Mouse (Mus musculus) midbrain, embryonic 15.5 days (tissue): ENCODE results near the gene Mettl22. TPM values are rescaled to one million over a fixed set of nuclear protein-coding genes. Genes with fewer than 3 reads are reported as not detected.

Experiments used
- ATAC-seq: fragments of 200-750 bp; cut with Nextera tagmentation; replicated peaks from 2 replicates; pipeline ENCODE4 v1.8.0; 2017; ENCODE audit warnings: moderate TSS enrichment
- H3K27ac ChIP-seq: fragments of 300-500 bp; sonication (generic); 2 replicates; pipeline ENCODE4 v1.5.1; 2015; ENCODE audit warnings: mild to moderate bottlenecking, inconsistent platforms
- H3K27me3 ChIP-seq: fragments of 300-500 bp; sonication (generic); replicated peaks from 2 replicates; pipeline ENCODE4 v1.6.1; 2015; ENCODE audit warnings: inconsistent platforms
- H3K36me3 ChIP-seq: fragments of 300-500 bp; sonication (generic); replicated peaks from 2 replicates; pipeline ENCODE4 v1.6.1; 2015; ENCODE audit warnings: inconsistent platforms
- H3K4me1 ChIP-seq: fragments of 300-500 bp; sonication (generic); 2 replicates; pipeline ENCODE4 v1.6.1; 2015; ENCODE audit warnings: inconsistent platforms
- H3K4me2 ChIP-seq: fragments of 300-500 bp; sonication (generic); 2 replicates; pipeline ENCODE4 v1.6.1; 2015; ENCODE audit warnings: inconsistent platforms, mild to moderate bottlenecking, moderate library complexity
- H3K4me3 ChIP-seq: fragments of 300-500 bp; sonication (generic); 2 replicates; pipeline ENCODE4 v1.5.1; 2015; ENCODE audit warnings: mild to moderate bottlenecking, inconsistent platforms
- H3K9ac ChIP-seq: fragments of 300-500 bp; sonication (generic); 2 replicates; pipeline ENCODE4 v1.6.1; 2015; ENCODE audit warnings: mild to moderate bottlenecking, inconsistent platforms
- H3K9me3 ChIP-seq: fragments of 300-500 bp; sonication (generic); 2 replicates; pipeline ENCODE4 v1.6.1; 2016; ENCODE audit warnings: inconsistent platforms
- WGBS: fragments of 180-500 bp; shearing (Covaris S2); methylation state at CpG from one replicate; pipeline ENCODE4 v1.1.7; 2015; ENCODE audit warnings: mixed read lengths; 5-methylcytosine and 5-hydroxymethylcytosine counted together
- polyA plus RNA-seq: library from polyadenylated mRNA; unstranded; fragments of >200 nt; fragmentation: Nextera tagmentation; extraction: Ambion mirVana; gene quantifications from 2 replicates; pipeline ENCODE4 v1.2.1, GENCODE M21; 2015

Mettl22 gene
- polyA plus RNA-seq, 1 experiment from 2014 or later = 57.2 TPM

- no peak overlapping the region for H3K4me3 ChIP-seq
- 93% methylated on average over 4 of the region's 4 CpGs for WGBS
- no peaks in the 10 kb centered on the region for H3K27me3 ChIP-seq
- H3K9me3 ChIP-seq = no peaks in the 10 kb centered on the region
- H3K9ac ChIP-seq = no peak overlapping the region
- H3K4me2 ChIP-seq = no peak overlapping the region
- no peaks in the 10 kb centered on the region for H3K36me3 ChIP-seq
- ATAC-seq = no peak
- H3K4me1 ChIP-seq = peaks cover 11% of the 10 kb centered on the region
- H3K27ac ChIP-seq = no peak overlapping the region
Measured at GRCm38 (mm10) chr16:8458391-8458790, 12.2 kb upstream of the Mettl22 start.

- no peak overlapping the region for H3K4me2 ChIP-seq
- no peak for ATAC-seq
- H3K9me3 ChIP-seq = no peaks in the 10 kb centered on the region
- no peaks in the 10 kb centered on the region for H3K36me3 ChIP-seq
- H3K27me3 ChIP-seq = no peaks in the 10 kb centered on the region
- 39% methylated on average over 6 of the region's 6 CpGs for WGBS
- H3K4me1 ChIP-seq = peaks cover 11% of the 10 kb centered on the region
- no peak overlapping the region for H3K9ac ChIP-seq
- no peak overlapping the region for H3K4me3 ChIP-seq
- no peak overlapping the region for H3K27ac ChIP-seq
Measured at GRCm38 (mm10) chr16:8459098-8459497, 11.5 kb upstream of the Mettl22 start.

- no peaks in the 10 kb centered on the region for H3K9me3 ChIP-seq
- H3K4me3 ChIP-seq = peak overlapping the region; percentile 89
- H3K9ac ChIP-seq = 0 out of 2 replicates have a peak overlapping the region, but pooled peaks have one; percentile 82
- ATAC-seq = peak; percentile 78
- 74% methylated on average over 2 of the region's 2 CpGs for WGBS
- no peak overlapping the region for H3K27ac ChIP-seq
- peaks cover 14% of the 10 kb centered on the region for H3K4me1 ChIP-seq
- H3K4me2 ChIP-seq = peak overlapping the region; percentile 92
- H3K27me3 ChIP-seq = 0 out of 2 replicates have a peak, but pooled peaks cover 3% of the 10 kb centered on the region
- H3K36me3 ChIP-seq = no peaks in the 10 kb centered on the region
Measured at GRCm38 (mm10) chr16:8470132-8470531, 456 bp upstream of the Mettl22 start.

- ATAC-seq = no peak
- Histone ChIP-seq H3K4me2 (no peak overlapping the region), H3K4me1 (no peaks in the 10 kb centered on the region), H3K4me3 (no peak overlapping the region), H3K27me3 (no peaks in the 10 kb centered on the region), H3K27ac (no peak overlapping the region), H3K36me3 (peaks cover 16% of the 10 kb centered on the region; the same call in 1 of the 2 replicates), H3K9me3 (no peaks in the 10 kb centered on the region), H3K9ac (no peak overlapping the region)
- WGBS = 92% methylated on average over 9 of the region's 9 CpGs
Measured at GRCm38 (mm10) chr16:8487396-8488005, 16.9 kb downstream of the Mettl22 start.

GRCm38 (mm10) chr16:8489340-8489739 is 18.8 kb downstream of the Mettl22 start:
- H3K9ac ChIP-seq = no peak overlapping the region
- H3K4me3 ChIP-seq = no peak overlapping the region
- H3K27ac ChIP-seq = no peak overlapping the region
- H3K9me3 ChIP-seq = no peaks in the 10 kb centered on the region
- WGBS = 78% methylated on average over 5 of the region's 5 CpGs
- H3K4me1 ChIP-seq = no peaks in the 10 kb centered on the region
- H3K4me2 ChIP-seq = no peak overlapping the region
- peaks cover 16% of the 10 kb centered on the region; the same call in 1 of the 2 replicates for H3K36me3 ChIP-seq
- no peak for ATAC-seq
- no peaks in the 10 kb centered on the region for H3K27me3 ChIP-seq

- Histone ChIP-seq H3K9me3 (no peaks in the 10 kb centered on the region), H3K27ac (no peak overlapping the region), H3K27me3 (no peaks in the 10 kb centered on the region), H3K9ac (no peak overlapping the region), H3K36me3 (peaks cover 6% of the 10 kb centered on the region; the same call in 1 of the 2 replicates), H3K4me1 (no peaks in the 10 kb centered on the region), H3K4me3 (no peak overlapping the region), H3K4me2 (no peak overlapping the region)
- WGBS = 40% methylated on average over 13 of the region's 13 CpGs
- ATAC-seq = 0 out of 2 replicates have a peak, but pooled peaks have one; percentile 14
Measured at GRCm38 (mm10) chr16:8491743-8492490, 21.3 kb downstream of the Mettl22 start.

- Histone ChIP-seq H3K36me3 (no peaks in the 10 kb centered on the region), H3K4me2 (no peak overlapping the region), H3K4me1 (no peaks in the 10 kb centered on the region), H3K4me3 (no peak overlapping the region), H3K27ac (no peak overlapping the region), H3K9me3 (no peaks in the 10 kb centered on the region), H3K27me3 (no peaks in the 10 kb centered on the region), H3K9ac (no peak overlapping the region)
- WGBS = 18% methylated on average over 4 of the region's 4 CpGs
- ATAC-seq = no peak; the same call in 1 of the 2 replicates
Measured at GRCm38 (mm10) chr16:8494268-8494667, 23.7 kb downstream of the Mettl22 start.

GRCm38 (mm10) chr16:8496967-8497366 is 26.4 kb downstream of the Mettl22 start:
- H3K4me1 ChIP-seq = no peaks in the 10 kb centered on the region
- 52% methylated on average over 2 of the region's 2 CpGs for WGBS
- no peak overlapping the region for H3K4me2 ChIP-seq
- H3K27ac ChIP-seq = no peak overlapping the region
- no peak for ATAC-seq
- no peaks in the 10 kb centered on the region for H3K36me3 ChIP-seq
- no peaks in the 10 kb centered on the region for H3K27me3 ChIP-seq
- no peaks in the 10 kb centered on the region for H3K9me3 ChIP-seq
- H3K9ac ChIP-seq = no peak overlapping the region
- no peak overlapping the region for H3K4me3 ChIP-seq

- H3K36me3 ChIP-seq = no peaks in the 10 kb centered on the region
Measured at GRCm38 (mm10) chr16:8504271-8504670, 33.7 kb downstream of the Mettl22 start.

GRCm38 (mm10) chr16:8509894-8510293 is 39.3 kb downstream of the Mettl22 start:
- no peaks in the 10 kb centered on the region for H3K9me3 ChIP-seq
- no peak overlapping the region for H3K4me3 ChIP-seq
- no peaks in the 10 kb centered on the region for H3K36me3 ChIP-seq
- H3K4me1 ChIP-seq = peaks cover 16% of the 10 kb centered on the region
- H3K9ac ChIP-seq = no peak overlapping the region
- H3K27ac ChIP-seq = no peak overlapping the region
- no peak for ATAC-seq
- no peak overlapping the region for H3K4me2 ChIP-seq
- H3K27me3 ChIP-seq = no peaks in the 10 kb centered on the region
- WGBS = 74% methylated on average over 5 of the region's 5 CpGs

More at GRCm38 (mm10) chr16:8504271-8504670, 33.7 kb downstream of the Mettl22 start:
- no peak for ATAC-seq
- no peak overlapping the region for H3K4me3 ChIP-seq
- H3K27me3 ChIP-seq = no peaks in the 10 kb centered on the region
- H3K9ac ChIP-seq = no peak overlapping the region
- H3K27ac ChIP-seq = no peak overlapping the region
- H3K4me2 ChIP-seq = no peak overlapping the region
- H3K4me1 ChIP-seq = no peaks in the 10 kb centered on the region
- H3K9me3 ChIP-seq = no peaks in the 10 kb centered on the region
- WGBS = 61% methylated on average over 2 of the region's 2 CpGs

GRCm38 (mm10) chr16:8512830-8513229 is 42.2 kb downstream of the Mettl22 start:
- Histone ChIP-seq H3K4me1 (peaks cover 20% of the 10 kb centered on the region), H3K4me2 (peak overlapping the region; percentile 74), H3K27me3 (no peaks in the 10 kb centered on the region), H3K9me3 (no peaks in the 10 kb centered on the region), H3K27ac (0 out of 2 replicates have a peak overlapping the region, but pooled peaks have one; percentile 46), H3K36me3 (no peaks in the 10 kb centered on the region), H3K4me3 (peak overlapping the region; percentile 68), H3K9ac (peak overlapping the region; percentile 34; the same call in 1 of the 2 replicates)
- ATAC-seq = no peak
- 1% methylated on average over 5 of the region's 5 CpGs for WGBS

GRCm38 (mm10) chr16:8513236-8513906 is 42.8 kb downstream of the Mettl22 start, which contains the start of gene Abat:
Gene Abat, plus strand, starts transcription at chr16:8513429.
- H3K27ac ChIP-seq = peak within 1 kb of the TSS; percentile 72
- peak within 1 kb of the TSS; percentile 68 for H3K4me3 ChIP-seq
- no peaks in the 10 kb centered on the region for H3K36me3 ChIP-seq
- ATAC-seq = peak; percentile 100
- H3K4me1 ChIP-seq = peaks cover 23% of the 10 kb centered on the region
- H3K27me3 ChIP-seq = no peaks in the 10 kb centered on the region
- WGBS = under 1% methylated on average over 46 of the region's 46 CpGs
- no peaks in the 10 kb centered on the region for H3K9me3 ChIP-seq
- peak within 1 kb of the TSS; percentile 57 for H3K9ac ChIP-seq
- peak within 1 kb of the TSS; percentile 74 for H3K4me2 ChIP-seq
